Mouse (Mus musculus) heart, postnatal 0 days (tissue): ENCODE data around the gene Snrk.

ENCODE experiments used
- CTCF ChIP-seq: IDR thresholded peaks from 2 replicates; pipeline ENCODE4 v1.5.1; 2016; ENCODE audit warnings: antibody characterized with exemption, control low read depth, low read depth
- EP300 ChIP-seq: IDR thresholded peaks from 2 replicates; pipeline ENCODE4 v1.6.1; 2016; ENCODE audit warnings: antibody characterized with exemption, low read depth

DNA sequence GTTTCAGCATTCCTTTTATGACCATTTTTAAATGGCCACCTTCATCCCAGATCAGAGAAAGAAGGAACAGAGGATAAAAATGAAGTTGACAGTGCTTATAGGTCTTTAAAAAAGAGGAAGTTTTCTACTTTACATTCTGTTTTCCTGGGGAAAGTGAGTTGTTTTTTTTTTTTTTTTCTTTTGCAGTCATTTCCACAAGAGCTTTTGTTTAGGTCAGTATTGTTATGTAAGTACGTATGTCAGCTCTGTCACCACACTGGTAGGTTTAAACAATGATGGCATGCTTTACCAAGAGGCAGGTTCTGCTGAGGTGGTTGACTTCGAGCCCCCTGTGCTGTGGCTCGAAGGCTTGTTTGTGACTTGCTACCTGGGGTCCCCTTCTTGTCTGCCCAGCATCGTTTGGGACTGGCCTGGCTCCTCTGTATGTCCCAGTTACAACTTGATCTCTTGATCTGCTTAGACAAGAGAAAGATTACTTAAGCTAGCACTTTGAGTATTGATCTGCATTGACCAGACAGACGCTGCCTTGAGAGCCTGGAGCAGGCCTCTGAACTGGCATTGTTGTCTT, 8.7 kb downstream of the Snrk start:
- TF ChIP-seq CTCF (no peak), EP300 (no peak)
